Mouse (Mus musculus) spleen, adult 2 months (tissue): ENCODE results near the gene Lrp6. TPM values are rescaled to one million over a fixed set of nuclear protein-coding genes. Genes with fewer than 3 reads are reported as not detected.

Experiments
- DNase-seq, 2 experiments: peaks; one replicate each; pipeline versions ENCODE4 v3.0.0 to v3.0.0-alpha.2; 2012 to 2021; ENCODE audit warnings: low spot score in 2 of 2, low read depth in 1 of 2
- H3K27ac ChIP-seq: fragments of 200-500 bp; 2 replicates; pipeline ENCODE4 v1.5.1; 2012; ENCODE audit warnings: low read length, inconsistent platforms; ENCODE audit not compliant: insufficient read depth
- H3K27me3 ChIP-seq: fragments of 200-500 bp; 2 replicates; pipeline ENCODE4 v1.6.1; 2012; ENCODE audit warnings: mild to moderate bottlenecking, moderate library complexity, low read length, inconsistent platforms; ENCODE audit not compliant: control insufficient read depth, insufficient read depth
- H3K36me3 ChIP-seq: fragments of 200-500 bp; 2 replicates; pipeline ENCODE4 v1.6.1; 2012; ENCODE audit warnings: mild to moderate bottlenecking, low read length, inconsistent platforms; ENCODE audit not compliant: control insufficient read depth, insufficient read depth
- H3K4me1 ChIP-seq: fragments of 200-500 bp; 2 replicates; pipeline ENCODE4 v1.6.1; 2011; ENCODE audit warnings: inconsistent platforms; ENCODE audit not compliant: control insufficient read depth, insufficient read depth, insufficient read length
- H3K4me3 ChIP-seq: fragments of 200-500 bp; 2 replicates; pipeline ENCODE4 v1.5.1; 2011; ENCODE audit warnings: mild to moderate bottlenecking, inconsistent platforms; ENCODE audit not compliant: insufficient read depth, insufficient read length; ENCODE audit errors: extremely low read depth
- CTCF ChIP-seq: fragments of 200-500 bp; IDR thresholded peaks from 2 replicates; pipeline ENCODE4 v1.5.1; 2011; ENCODE audit warnings: mild to moderate bottlenecking, inconsistent platforms; ENCODE audit not compliant: insufficient read depth, insufficient read length, insufficient replicate concordance; ENCODE audit errors: extremely low read depth
- POLR2A ChIP-seq: fragments of 200-500 bp; IDR thresholded peaks from 2 replicates; pipeline ENCODE4 v1.6.1; 2011; ENCODE audit warnings: low read depth, low read length, inconsistent platforms
- WGBS: fragments of 180-500 bp; shearing (Covaris S2); methylation state at CpG from one replicate; pipeline ENCODE4 v1.1.7; 2018; 5-methylcytosine and 5-hydroxymethylcytosine counted together
- polyA plus RNA-seq: library from polyadenylated mRNA; depleted of rRNA; stranded (reverse); fragments of >200 nt; gene quantifications from 2 replicates; pipeline ENCODE4 v1.2.3, GENCODE M21; 2012

Gene Lrp6
- polyA plus RNA-seq, 1 experiment = 10.8 TPM

DNA sequence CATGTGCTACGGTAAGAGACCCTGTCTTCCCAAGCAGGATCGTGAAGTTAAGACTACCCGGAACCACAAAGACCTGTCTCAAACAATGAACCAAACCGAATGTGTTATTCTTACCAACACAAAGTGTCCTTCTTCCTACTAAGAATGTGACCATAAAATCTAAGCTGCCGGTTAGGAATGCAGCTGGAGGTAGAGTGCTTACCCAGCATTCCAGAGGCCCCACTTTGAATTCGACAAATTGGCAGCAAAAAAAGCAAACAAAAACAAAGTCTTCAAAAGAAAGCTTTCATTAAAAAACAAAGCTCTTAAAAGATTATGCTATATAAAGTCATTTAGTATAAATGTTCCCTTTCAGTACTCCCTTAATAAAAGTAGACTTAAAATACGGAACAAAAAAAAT is 31.6 kb downstream of the Lrp6 start:
- TF ChIP-seq CTCF (no peak), POLR2A (no peak)
- H3K4me1 ChIP-seq = no peaks in the 10 kb centered on the region

DNA sequence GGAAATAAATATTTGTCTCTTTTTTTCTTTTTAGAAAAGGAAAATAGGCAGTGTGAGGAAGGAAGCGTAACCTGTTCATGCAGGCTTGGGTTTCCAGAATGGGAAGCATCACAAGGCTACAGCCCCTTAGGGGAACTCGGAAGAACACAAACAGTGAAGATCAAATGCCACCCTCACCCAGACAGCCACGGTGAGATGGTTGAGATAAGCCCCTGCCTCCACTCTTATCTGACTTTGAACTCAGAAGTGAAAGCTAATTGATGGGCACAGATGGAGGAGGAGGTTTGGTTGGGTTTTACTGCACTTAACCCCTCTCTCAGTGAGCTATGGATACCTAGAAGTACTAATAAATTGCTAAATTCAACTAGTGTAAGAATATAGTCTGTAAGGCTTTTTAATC is 33.7 kb downstream of the Lrp6 start:
- Histone ChIP-seq H3K27me3 (no peaks in the 10 kb centered on the region), H3K4me1 (no peaks in the 10 kb centered on the region), H3K4me3 (no peak overlapping the region), H3K36me3 (no peaks in the 10 kb centered on the region), H3K27ac (no peak overlapping the region)
- 54% methylated on average over 3 of the region's 3 CpGs for WGBS
- TF ChIP-seq CTCF = no peak
- no peak for TF ChIP-seq POLR2A
- no peak for DNase-seq

More for the DNA sequence above, 31.6 kb downstream of the Lrp6 start:
- Histone ChIP-seq H3K36me3 (no peaks in the 10 kb centered on the region), H3K27me3 (no peaks in the 10 kb centered on the region), H3K27ac (no peak overlapping the region), H3K4me3 (no peak overlapping the region)
- no peak for DNase-seq
- WGBS = 88% methylated on average over 7 of the region's 7 CpGs

DNA sequence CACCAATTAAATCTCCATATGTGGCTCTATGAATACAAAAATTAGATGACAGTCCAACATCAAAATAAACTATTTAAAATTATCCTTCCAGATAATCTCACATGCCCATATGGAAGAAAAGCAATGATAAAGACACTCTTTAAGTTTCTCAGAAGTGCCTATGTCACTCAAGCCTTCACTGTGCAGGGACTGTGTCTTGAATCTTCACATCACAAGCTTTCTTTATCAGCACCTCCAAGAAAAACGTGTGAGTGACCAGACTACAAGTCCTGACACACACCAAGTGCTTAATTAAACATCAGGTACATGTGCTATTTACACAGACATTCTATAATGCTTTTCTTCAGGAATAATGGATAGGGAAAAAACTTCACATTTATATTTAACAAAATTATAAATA is 34.8 kb downstream of the Lrp6 start:
- WGBS = 75% methylated on average over 1 of the region's 1 CpGs
- H3K4me3 ChIP-seq = no peak overlapping the region
- DNase-seq = no peak
- H3K36me3 ChIP-seq = no peaks in the 10 kb centered on the region
- H3K4me1 ChIP-seq = peaks cover 3% of the 10 kb centered on the region; the same call in 1 of the 2 replicates
- no peak for TF ChIP-seq CTCF
- no peaks in the 10 kb centered on the region for H3K27me3 ChIP-seq
- no peak overlapping the region for H3K27ac ChIP-seq

DNA sequence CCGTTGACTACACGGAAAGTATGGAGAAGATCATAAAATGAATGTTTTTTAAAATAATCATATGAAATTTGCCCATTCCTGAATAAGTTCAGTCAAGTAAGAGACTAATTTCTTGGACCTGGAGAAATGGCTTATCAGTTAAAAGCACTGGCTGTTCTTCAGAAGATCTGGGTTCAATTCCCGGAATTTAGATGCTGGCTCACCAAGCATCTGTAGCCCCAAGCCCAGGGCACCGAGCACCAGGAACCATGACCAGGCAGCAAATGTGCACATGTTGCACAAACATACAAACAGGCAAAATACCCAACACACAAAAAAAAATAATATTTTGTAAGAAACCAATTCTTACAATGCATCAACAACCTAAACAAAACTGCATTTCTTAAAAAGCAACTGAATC is 37.4 kb downstream of the Lrp6 start:
- Histone ChIP-seq H3K27ac (no peak overlapping the region), H3K27me3 (no peaks in the 10 kb centered on the region), H3K36me3 (no peaks in the 10 kb centered on the region), H3K4me1 (peaks cover 3% of the 10 kb centered on the region; the same call in 1 of the 2 replicates), H3K4me3 (no peak overlapping the region)
- WGBS = 89% methylated on average over 4 of the region's 4 CpGs
- DNase-seq = no peak
- TF ChIP-seq POLR2A (no peak), CTCF (no peak)

DNA sequence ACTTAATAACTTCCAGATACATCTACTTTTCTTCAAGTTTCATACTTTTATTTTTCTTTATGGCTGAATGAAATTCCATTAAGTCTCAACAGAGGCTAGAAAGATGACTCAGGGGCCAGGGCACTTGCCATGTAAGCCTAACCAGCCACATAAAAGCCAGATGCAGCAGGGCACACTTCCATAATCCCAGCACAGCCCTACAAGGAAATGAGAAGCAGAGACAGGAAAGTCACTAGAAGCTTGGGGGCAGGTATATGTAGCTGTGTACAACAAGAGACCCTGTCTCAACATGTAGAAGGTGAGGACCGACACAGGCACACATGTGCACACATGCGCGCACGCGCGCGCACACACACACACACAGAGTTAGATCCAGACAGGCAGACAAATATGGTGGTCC is 38.4 kb downstream of the Lrp6 start:
- no peak for TF ChIP-seq CTCF
- TF ChIP-seq POLR2A = no peak
- Histone ChIP-seq H3K4me3 (no peak overlapping the region), H3K4me1 (peaks cover 3% of the 10 kb centered on the region; the same call in 1 of the 2 replicates), H3K27me3 (no peaks in the 10 kb centered on the region), H3K36me3 (no peaks in the 10 kb centered on the region), H3K27ac (no peak overlapping the region)
- no peak for DNase-seq
- 97% methylated on average over 7 of the region's 7 CpGs for WGBS

DNA sequence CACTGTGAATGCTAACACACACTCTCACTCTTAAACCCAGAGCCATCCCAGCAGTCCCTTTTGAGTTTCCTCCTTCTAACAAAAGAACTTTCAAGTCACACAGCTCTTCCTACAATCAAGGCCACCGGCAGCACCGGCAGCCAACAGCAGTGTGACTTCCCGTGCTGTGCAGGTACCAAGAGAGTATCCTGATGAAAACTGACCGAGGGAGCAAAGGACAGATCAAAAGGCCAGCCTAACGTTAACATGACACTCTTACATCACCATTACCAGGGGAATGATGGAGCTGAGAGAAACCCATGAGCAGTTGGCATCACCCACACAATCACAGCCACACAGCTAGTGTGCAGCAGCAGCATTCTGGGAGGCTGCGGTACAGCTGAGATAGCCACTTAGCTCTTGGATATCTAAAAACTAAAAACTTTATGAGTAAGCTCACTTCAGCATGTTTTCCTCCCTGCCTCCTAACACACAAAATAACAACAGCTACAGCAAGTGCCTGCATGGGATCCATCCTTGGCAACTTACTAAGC is 39.1 kb downstream of the Lrp6 start:
- Histone ChIP-seq H3K36me3 (no peaks in the 10 kb centered on the region), H3K27me3 (no peaks in the 10 kb centered on the region), H3K4me1 (peaks cover 3% of the 10 kb centered on the region; the same call in 1 of the 2 replicates), H3K4me3 (no peak overlapping the region), H3K27ac (no peak overlapping the region)
- TF ChIP-seq POLR2A (no peak), CTCF (no peak)
- WGBS = 67% methylated on average over 6 of the region's 6 CpGs
- DNase-seq = no peak

DNA sequence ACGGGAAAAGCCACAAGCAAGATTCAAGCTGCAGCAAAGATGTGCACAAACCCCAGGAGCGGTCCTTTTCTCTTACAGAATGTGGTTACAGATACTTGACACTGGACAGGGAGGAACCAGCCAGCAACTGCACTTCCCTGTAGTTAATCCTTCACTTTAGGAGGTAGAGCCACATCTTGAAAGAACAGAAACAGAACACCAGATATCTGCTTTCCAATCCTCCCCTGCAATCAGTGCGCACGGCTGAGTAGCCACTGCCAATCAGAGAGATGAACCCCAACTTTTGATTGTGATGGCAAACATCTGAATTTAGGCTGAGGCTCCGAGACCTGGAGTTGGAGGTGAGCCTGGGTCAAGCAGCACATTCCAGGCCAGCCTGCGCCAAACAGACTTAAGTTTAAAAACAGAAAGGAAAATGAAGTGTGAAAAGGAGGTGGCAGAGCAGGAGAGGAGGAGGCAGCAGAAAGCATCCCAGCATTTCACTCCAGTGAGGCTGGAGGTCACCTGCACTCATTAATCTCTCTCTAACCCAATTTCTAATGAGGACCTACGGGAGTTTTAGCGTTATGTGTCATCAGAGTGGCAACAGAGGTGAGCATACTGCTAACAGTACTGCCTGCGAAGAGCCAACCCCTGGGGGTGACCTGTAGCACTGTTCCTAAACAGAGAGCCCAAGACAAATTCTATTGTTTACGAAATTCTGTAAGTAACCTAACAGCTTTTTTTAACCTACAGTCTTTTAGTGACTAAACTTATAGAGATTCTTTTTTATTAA is 39.8 kb downstream of the Lrp6 start:
- WGBS = 84% methylated on average over 10 of the region's 10 CpGs
- H3K27ac ChIP-seq = no peak overlapping the region
- no peak overlapping the region for H3K4me3 ChIP-seq
- TF ChIP-seq POLR2A (no peak), CTCF (no peak)
- H3K27me3 ChIP-seq = no peaks in the 10 kb centered on the region
- H3K4me1 ChIP-seq = peaks cover 3% of the 10 kb centered on the region; the same call in 1 of the 2 replicates
- DNase-seq = no peak
- H3K36me3 ChIP-seq = no peaks in the 10 kb centered on the region
